Mouse (Mus musculus) heart, postnatal 14 days (tissue): ENCODE results near the gene Ccdc93. TPM values are rescaled to one million over a fixed set of nuclear protein-coding genes. Genes with fewer than 3 reads are reported as not detected.

Experiments used
- total RNA-seq, 2 experiments: library from RNA; stranded (reverse); gene quantifications; 2 replicates each; pipeline ENCODE4 v1.2.3; 2021

The Ccdc93 gene
- total RNA-seq, 2 experiments from 2014 or later = 14.3 to 15.9 TPM

Other genes with a start within 250 kb of the Ccdc93 start
- gene Insig2, start 98.5 kb upstream of the Ccdc93 start, total RNA-seq = 10 to 100 TPM; 62.6 to 64.8 TPM
- gene Htr5b, start 97.4 kb downstream of the Ccdc93 start, total RNA-seq = not detected
- gene Ddx18, start 136.9 kb downstream of the Ccdc93 start, total RNA-seq = 10 to 100 TPM; 13.9 to 14.8 TPM